Mouse (Mus musculus) heart, embryonic 12.5 days (tissue): Measurements from ENCODE around the gene Cyp2g1. TPM values are rescaled to one million over a fixed set of nuclear protein-coding genes. Genes with fewer than 3 reads are reported as not detected.
A peak's percentile ranks its signal among the peaks of the same experiment; 100 is the strongest.

Experiments used
- ATAC-seq: fragments of 200-750 bp; cut with Nextera tagmentation; 2 replicates; pipeline ENCODE4 v1.8.0; 2017; ENCODE audit warnings: moderate TSS enrichment, moderate library complexity; ENCODE audit not compliant: insufficient number of reproducible peaks, low FRiP score
- H3K27ac ChIP-seq: fragments of 300-500 bp; sonication (generic); 2 replicates; pipeline ENCODE4 v1.5.1; 2016; ENCODE audit warnings: mild to moderate bottlenecking, moderate library complexity; ENCODE audit not compliant: poor library complexity, severe bottlenecking
- H3K27me3 ChIP-seq: fragments of 300-500 bp; sonication (generic); replicated peaks from 2 replicates; pipeline ENCODE4 v1.6.1; 2016; ENCODE audit warnings: mild to moderate bottlenecking, moderate library complexity
- H3K36me3 ChIP-seq: fragments of 300-500 bp; sonication (generic); 2 replicates; pipeline ENCODE4 v1.6.1; 2016; ENCODE audit warnings: mild to moderate bottlenecking, moderate library complexity
- H3K4me1 ChIP-seq: fragments of 300-500 bp; sonication (generic); replicated peaks from 2 replicates; pipeline ENCODE4 v1.6.1; 2016; ENCODE audit warnings: mild to moderate bottlenecking
- H3K4me2 ChIP-seq: fragments of 300-500 bp; sonication (generic); 2 replicates; pipeline ENCODE4 v1.6.1; 2016; ENCODE audit warnings: mild to moderate bottlenecking, moderate library complexity
- H3K4me3 ChIP-seq: fragments of 300-500 bp; sonication (generic); 2 replicates; pipeline ENCODE4 v1.5.1; 2016; ENCODE audit warnings: mild to moderate bottlenecking
- H3K9ac ChIP-seq: fragments of 300-500 bp; sonication (generic); 2 replicates; pipeline ENCODE4 v1.6.1; 2016; ENCODE audit warnings: mild to moderate bottlenecking, moderate library complexity
- H3K9me3 ChIP-seq: fragments of 300-500 bp; sonication (generic); replicated peaks from 2 replicates; pipeline ENCODE4 v1.6.1; 2016; ENCODE audit warnings: mild to moderate bottlenecking, moderate library complexity
- WGBS: fragments of 180-500 bp; shearing (Covaris S2); methylation state at CpG from one replicate; pipeline ENCODE4 v1.1.7; 2016; 5-methylcytosine and 5-hydroxymethylcytosine counted together
- polyA plus RNA-seq: library from polyadenylated mRNA; unstranded; fragments of >200 nt; fragmentation: Nextera tagmentation; extraction: Ambion mirVana; gene quantifications from 2 replicates; pipeline ENCODE4 v1.2.1, GENCODE M21; 2016

Gene Cyp2g1
- polyA plus RNA-seq, result not detected in 2 replicates

- H3K27ac ChIP-seq, result no peak within 1 kb of the TSS
- 74% methylated on average over 2 of the region's 2 CpGs for WGBS
- no peak within 1 kb of the TSS for H3K4me3 ChIP-seq
- H3K9ac ChIP-seq, result no peak within 1 kb of the TSS
- H3K9me3 ChIP-seq, result no peaks in the 10 kb centered on the region
- no peak within 1 kb of the TSS for H3K4me2 ChIP-seq
- H3K36me3 ChIP-seq, result no peaks in the 10 kb centered on the region
- no peaks in the 10 kb centered on the region for H3K4me1 ChIP-seq
- no peaks in the 10 kb centered on the region for H3K27me3 ChIP-seq
- ATAC-seq, result no peak
Measured at GRCm38 (mm10) chr7:26808592-26808991, at the start of gene Cyp2g1. Gene Cyp2g1, plus strand, starts transcription at chr7:26808892.

- Histone ChIP-seq H3K4me1 (no peaks in the 10 kb centered on the region), H3K36me3 (no peaks in the 10 kb centered on the region), H3K27me3 (no peaks in the 10 kb centered on the region), H3K4me2 (no peak overlapping the region), H3K9me3 (no peaks in the 10 kb centered on the region), H3K27ac (no peak overlapping the region), H3K9ac (no peak overlapping the region), H3K4me3 (no peak overlapping the region)
- 47% methylated on average over 1 of the region's 1 CpGs for WGBS
- no peak for ATAC-seq
Measured at GRCm38 (mm10) chr7:26767084-26767483, 41.6 kb upstream of the Cyp2g1 start.

GRCm38 (mm10) chr7:26769881-26770470, 38.7 kb upstream of the Cyp2g1 start:
- Histone ChIP-seq H3K4me3 (no peak overlapping the region), H3K27ac (no peak overlapping the region), H3K4me1 (no peaks in the 10 kb centered on the region), H3K9me3 (no peaks in the 10 kb centered on the region), H3K9ac (no peak overlapping the region), H3K36me3 (no peaks in the 10 kb centered on the region), H3K27me3 (no peaks in the 10 kb centered on the region), H3K4me2 (no peak overlapping the region)
- ATAC-seq, result no peak
- WGBS, result 70% methylated on average over 9 of the region's 9 CpGs

- no peak overlapping the region for H3K4me3 ChIP-seq
- no peaks in the 10 kb centered on the region; the same call in 1 of the 2 replicates for H3K27me3 ChIP-seq
- no peaks in the 10 kb centered on the region for H3K4me1 ChIP-seq
- H3K27ac ChIP-seq, result no peak overlapping the region
- H3K9me3 ChIP-seq, result no peaks in the 10 kb centered on the region
- WGBS, result 65% methylated on average over 3 of the region's 3 CpGs
- H3K9ac ChIP-seq, result no peak overlapping the region
- no peak for ATAC-seq
- no peak overlapping the region for H3K4me2 ChIP-seq
- no peaks in the 10 kb centered on the region for H3K36me3 ChIP-seq
Measured at GRCm38 (mm10) chr7:26772866-26773586, 35.7 kb upstream of the Cyp2g1 start.

GRCm38 (mm10) chr7:26775866-26776265, 32.8 kb upstream of the Cyp2g1 start:
- 6% methylated on average over 4 of the region's 6 CpGs for WGBS
- no peak overlapping the region for H3K4me3 ChIP-seq
- no peak overlapping the region for H3K27ac ChIP-seq
- no peak overlapping the region for H3K9ac ChIP-seq
- H3K27me3 ChIP-seq, result no peaks in the 10 kb centered on the region; the same call in 1 of the 2 replicates
- H3K4me1 ChIP-seq, result no peaks in the 10 kb centered on the region
- H3K4me2 ChIP-seq, result no peak overlapping the region
- H3K9me3 ChIP-seq, result no peaks in the 10 kb centered on the region
- H3K36me3 ChIP-seq, result no peaks in the 10 kb centered on the region
- no peak for ATAC-seq

GRCm38 (mm10) chr7:26777806-26778205, 30.9 kb upstream of the Cyp2g1 start:
- H3K4me2 ChIP-seq, result no peak overlapping the region
- WGBS, result 45% methylated on average over 2 of the region's 2 CpGs

GRCm38 (mm10) chr7:26778474-26778873, 30.2 kb upstream of the Cyp2g1 start:
- H3K4me3 ChIP-seq, result no peak overlapping the region
- no peaks in the 10 kb centered on the region; the same call in 1 of the 2 replicates for H3K27me3 ChIP-seq
- no peaks in the 10 kb centered on the region; the same call in 1 of the 2 replicates for H3K4me1 ChIP-seq
- no peak for ATAC-seq
- WGBS, result 34% methylated on average over 6 of the region's 6 CpGs
- no peak overlapping the region for H3K9ac ChIP-seq
- H3K36me3 ChIP-seq, result no peaks in the 10 kb centered on the region
- H3K27ac ChIP-seq, result no peak overlapping the region
- H3K9me3 ChIP-seq, result no peaks in the 10 kb centered on the region
- no peak overlapping the region for H3K4me2 ChIP-seq

More at GRCm38 (mm10) chr7:26777806-26778205, 30.9 kb upstream of the Cyp2g1 start:
- ATAC-seq, result no peak
- H3K27me3 ChIP-seq, result no peaks in the 10 kb centered on the region; the same call in 1 of the 2 replicates
- H3K4me1 ChIP-seq, result no peaks in the 10 kb centered on the region; the same call in 1 of the 2 replicates
- H3K9ac ChIP-seq, result no peak overlapping the region
- H3K27ac ChIP-seq, result no peak overlapping the region
- H3K4me3 ChIP-seq, result no peak overlapping the region
- no peaks in the 10 kb centered on the region for H3K36me3 ChIP-seq
- no peaks in the 10 kb centered on the region for H3K9me3 ChIP-seq

GRCm38 (mm10) chr7:26779799-26780416, 28.8 kb upstream of the Cyp2g1 start:
- Histone ChIP-seq H3K4me2 (no peak overlapping the region), H3K9me3 (no peaks in the 10 kb centered on the region), H3K4me3 (no peak overlapping the region), H3K4me1 (no peaks in the 10 kb centered on the region; the same call in 1 of the 2 replicates), H3K27me3 (no peaks in the 10 kb centered on the region; the same call in 1 of the 2 replicates), H3K9ac (no peak overlapping the region), H3K36me3 (no peaks in the 10 kb centered on the region), H3K27ac (no peak overlapping the region)
- WGBS, result 73% methylated on average over 5 of the region's 5 CpGs
- peak; percentile 77 for ATAC-seq

GRCm38 (mm10) chr7:26780510-26780909, 28.2 kb upstream of the Cyp2g1 start:
- Histone ChIP-seq H3K27ac (no peak overlapping the region), H3K4me3 (no peak overlapping the region), H3K4me1 (no peaks in the 10 kb centered on the region; the same call in 1 of the 2 replicates), H3K36me3 (no peaks in the 10 kb centered on the region), H3K4me2 (0 out of 2 replicates have a peak overlapping the region, but pooled peaks have one; percentile 26), H3K27me3 (no peaks in the 10 kb centered on the region; the same call in 1 of the 2 replicates), H3K9ac (no peak overlapping the region), H3K9me3 (no peaks in the 10 kb centered on the region)
- 5% methylated on average over 11 of the region's 11 CpGs for WGBS
- no peak for ATAC-seq

- Histone ChIP-seq H3K9me3 (no peaks in the 10 kb centered on the region), H3K36me3 (no peaks in the 10 kb centered on the region), H3K9ac (no peak overlapping the region), H3K4me3 (no peak overlapping the region), H3K27me3 (no peaks in the 10 kb centered on the region; the same call in 1 of the 2 replicates), H3K27ac (no peak overlapping the region), H3K4me2 (no peak overlapping the region), H3K4me1 (no peaks in the 10 kb centered on the region; the same call in 1 of the 2 replicates)
- WGBS, result 23% methylated on average over 8 of the region's 8 CpGs
- no peak for ATAC-seq
Measured at GRCm38 (mm10) chr7:26780998-26781766, 27.5 kb upstream of the Cyp2g1 start.
